Mouse (Mus musculus) liver, embryonic 11.5 days (tissue): ENCODE measurements around the gene Zfp84. TPM values are rescaled to one million over a fixed set of nuclear protein-coding genes. Genes with fewer than 3 reads are reported as not detected.
"Not testable (repeated sequence)": the region's sequence is repeated elsewhere in the genome, so short reads cannot be mapped to it uniquely, and the experiment has no call there.

ENCODE experiments used
- ATAC-seq: fragments of 200-750 bp; cut with Nextera tagmentation; replicated peaks from 2 replicates; pipeline ENCODE4 v1.8.0; 2017; ENCODE audit warnings: moderate number of reproducible peaks, mild to moderate bottlenecking, moderate TSS enrichment, moderate library complexity; ENCODE audit not compliant: low FRiP score
- DNase-seq: peaks from one replicate; pipeline ENCODE4 v3.0.0-alpha.2; 2017; ENCODE audit warnings: low spot score
- H3K27ac ChIP-seq: fragments of 300-500 bp; sonication (generic); 2 replicates; pipeline ENCODE4 v1.5.1; 2014; ENCODE audit warnings: mild to moderate bottlenecking, low read depth, low read length, control low read depth
- H3K27me3 ChIP-seq: fragments of 300-500 bp; sonication (generic); replicated peaks from 2 replicates; pipeline ENCODE4 v1.6.1; 2014; ENCODE audit warnings: low read length, mixed read lengths; ENCODE audit not compliant: control insufficient read depth, insufficient read depth
- H3K36me3 ChIP-seq: fragments of 300-500 bp; sonication (generic); 2 replicates; pipeline ENCODE4 v1.6.1; 2014; ENCODE audit warnings: mild to moderate bottlenecking, low read length, moderate library complexity, mixed read lengths; ENCODE audit not compliant: control insufficient read depth, insufficient read depth
- H3K4me1 ChIP-seq: fragments of 300-500 bp; sonication (generic); replicated peaks from 2 replicates; pipeline ENCODE4 v1.6.1; 2014; ENCODE audit warnings: low read length, mixed read lengths; ENCODE audit not compliant: control insufficient read depth, insufficient read depth
- H3K4me2 ChIP-seq: fragments of 300-500 bp; sonication (generic); 2 replicates; pipeline ENCODE4 v1.6.1; 2014; ENCODE audit warnings: mild to moderate bottlenecking, control low read depth, moderate library complexity
- H3K4me3 ChIP-seq: fragments of 300-500 bp; sonication (generic); 2 replicates; pipeline ENCODE4 v1.5.1; 2014; ENCODE audit warnings: low read depth, low read length, control low read depth
- H3K9ac ChIP-seq: fragments of 300-500 bp; sonication (generic); 2 replicates; pipeline ENCODE4 v1.6.1; 2014; ENCODE audit warnings: low read depth, low read length, control low read depth
- H3K9me3 ChIP-seq: fragments of 300-500 bp; sonication (generic); 2 replicates; pipeline ENCODE4 v1.6.1; 2016; ENCODE audit warnings: low read length, inconsistent platforms, mixed read lengths; ENCODE audit not compliant: control insufficient read depth
- WGBS: fragments of 180-500 bp; shearing (Covaris S2); extraction: QIAGEN DNeasy Blood & Tissue Kit; methylation state at CpG from one replicate; pipeline ENCODE4 v1.1.7; 2014; 5-methylcytosine and 5-hydroxymethylcytosine counted together
- polyA plus RNA-seq: library from polyadenylated mRNA; unstranded; fragments of >200 nt; fragmentation: Nextera tagmentation; extraction: Ambion mirVana; gene quantifications from 2 replicates; pipeline ENCODE4 v1.2.1, GENCODE M21; 2014

The Zfp84 gene
- 9.6 and 10.2 TPM in 2 replicates for polyA plus RNA-seq

- Histone ChIP-seq H3K27me3 (no peaks in the 10 kb centered on the region), H3K4me2 (peak within 1 kb of the TSS; percentile 90), H3K27ac (peak within 1 kb of the TSS; percentile 72), H3K4me3 (peak within 1 kb of the TSS; percentile 68), H3K4me1 (peaks cover 8% of the 10 kb centered on the region), H3K9ac (peak within 1 kb of the TSS; percentile 70), H3K9me3 (no peaks in the 10 kb centered on the region), H3K36me3 (peaks cover 6% of the 10 kb centered on the region)
- ATAC-seq = peak; percentile 93
- under 1% methylated on average over 32 of the region's 32 CpGs for WGBS
- peak; percentile 85 for DNase-seq
Measured at GRCm38 (mm10) chr7:29768090-29768900, at the start of gene Zfp84. TSS of gene Zfp84 (plus strand) at chr7:29768552.

- H3K9ac ChIP-seq, ATAC-seq, H3K27ac ChIP-seq, H3K27me3 ChIP-seq, H3K4me1 ChIP-seq, H3K36me3 ChIP-seq, H3K9me3 ChIP-seq, DNase-seq: not testable (repeated sequence)
- H3K4me3 ChIP-seq = peak overlapping the region; percentile 15; the same call in 1 of the 2 replicates
- H3K4me2 ChIP-seq = peak overlapping the region; percentile 7; the same call in 1 of the 2 replicates
- 18% methylated on average over 16 of the region's 17 CpGs for WGBS
Measured at GRCm38 (mm10) chr7:29725461-29726142, 42.8 kb upstream of the Zfp84 start.

- not testable (repeated sequence) for H3K27ac ChIP-seq, H3K9me3 ChIP-seq, H3K36me3 ChIP-seq, H3K4me1 ChIP-seq, ATAC-seq, H3K27me3 ChIP-seq, DNase-seq, H3K9ac ChIP-seq
- 54% methylated on average over 11 of the region's 11 CpGs for WGBS
- Histone ChIP-seq H3K4me3 (peak within 1 kb of the TSS; percentile 15; the same call in 1 of the 2 replicates), H3K4me2 (peak within 1 kb of the TSS; percentile 7; the same call in 1 of the 2 replicates)
Measured at GRCm38 (mm10) chr7:29726860-29727259, 41.5 kb upstream of the Zfp84 start, which contains the start of gene Catsperg2. TSS of gene Catsperg2 (minus strand) at chr7:29727032.

GRCm38 (mm10) chr7:29728055-29728454, 40.3 kb upstream of the Zfp84 start:
- no peak overlapping the region for H3K9ac ChIP-seq
- H3K4me2 ChIP-seq = no peak overlapping the region
- H3K4me3 ChIP-seq = no peak overlapping the region
- peaks cover 9% of the 10 kb centered on the region for H3K9me3 ChIP-seq
- H3K4me1 ChIP-seq = no peaks in the 10 kb centered on the region
- no peak overlapping the region for H3K27ac ChIP-seq
- DNase-seq (peak; percentile 20), ATAC-seq (no peak)
- H3K27me3 ChIP-seq = no peaks in the 10 kb centered on the region
- no peaks in the 10 kb centered on the region for H3K36me3 ChIP-seq
- WGBS = 60% methylated on average over 2 of the region's 2 CpGs

- Histone ChIP-seq H3K4me2 (no peak overlapping the region), H3K27me3 (no peaks in the 10 kb centered on the region), H3K9ac (no peak overlapping the region), H3K4me3 (no peak overlapping the region), H3K9me3 (peaks cover 6% of the 10 kb centered on the region; the same call in 1 of the 2 replicates), H3K27ac (no peak overlapping the region), H3K4me1 (no peaks in the 10 kb centered on the region), H3K36me3 (no peaks in the 10 kb centered on the region)
- ATAC-seq (no peak), DNase-seq (no peak)
- WGBS = 78% methylated on average over 3 of the region's 3 CpGs
Measured at GRCm38 (mm10) chr7:29742258-29742657, 26.1 kb upstream of the Zfp84 start.

- 78% methylated on average over 5 of the region's 5 CpGs for WGBS
- no peak for DNase-seq
Measured at GRCm38 (mm10) chr7:29760476-29760875, 7.9 kb upstream of the Zfp84 start.

GRCm38 (mm10) chr7:29764702-29765101, 3.6 kb upstream of the Zfp84 start:
- H3K4me3 ChIP-seq = no peak overlapping the region
- H3K4me2 ChIP-seq = no peak overlapping the region
- no peaks in the 10 kb centered on the region for H3K9me3 ChIP-seq
- ATAC-seq (no peak), DNase-seq (no peak)
- WGBS = 68% methylated on average over 7 of the region's 7 CpGs
- no peak overlapping the region for H3K9ac ChIP-seq
- no peak overlapping the region for H3K27ac ChIP-seq
- peaks cover 5% of the 10 kb centered on the region for H3K4me1 ChIP-seq
- no peaks in the 10 kb centered on the region for H3K27me3 ChIP-seq
- no peaks in the 10 kb centered on the region for H3K36me3 ChIP-seq

More at GRCm38 (mm10) chr7:29760476-29760875, 7.9 kb upstream of the Zfp84 start:
- H3K9ac ChIP-seq = no peak overlapping the region
- H3K4me3 ChIP-seq = no peak overlapping the region
- peaks cover 5% of the 10 kb centered on the region; the same call in 1 of the 2 replicates for H3K9me3 ChIP-seq
- ATAC-seq = no peak
- no peaks in the 10 kb centered on the region for H3K4me1 ChIP-seq
- H3K4me2 ChIP-seq = no peak overlapping the region
- H3K36me3 ChIP-seq = no peaks in the 10 kb centered on the region
- no peaks in the 10 kb centered on the region for H3K27me3 ChIP-seq
- H3K27ac ChIP-seq = no peak overlapping the region

GRCm38 (mm10) chr7:29767058-29767686, 1.2 kb upstream of the Zfp84 start:
- H3K27ac ChIP-seq = no peak overlapping the region
- DNase-seq (peak; percentile 78), ATAC-seq (peak; percentile 54)
- peak overlapping the region; percentile 68 for H3K4me3 ChIP-seq
- H3K9ac ChIP-seq = peak overlapping the region; percentile 14
- 5% methylated on average over 15 of the region's 15 CpGs for WGBS
- H3K9me3 ChIP-seq = no peaks in the 10 kb centered on the region
- H3K4me1 ChIP-seq = peaks cover 8% of the 10 kb centered on the region
- peaks cover 3% of the 10 kb centered on the region; the same call in 1 of the 2 replicates for H3K36me3 ChIP-seq
- no peaks in the 10 kb centered on the region for H3K27me3 ChIP-seq
- peak overlapping the region; percentile 90 for H3K4me2 ChIP-seq
